Mouse (Mus musculus) forebrain, embryonic 14.5 days (tissue): Measurements from ENCODE around the gene Kdelr2. TPM values are rescaled to one million over a fixed set of nuclear protein-coding genes. Genes with fewer than 3 reads are reported as not detected.
"Not testable (repeated sequence)": the region's sequence is repeated elsewhere in the genome, so short reads cannot be mapped to it uniquely, and the experiment has no call there.

Source experiments
- ATAC-seq: fragments of 200-750 bp; cut with Nextera tagmentation; 2 replicates; pipeline ENCODE4 v1.8.0; 2017; ENCODE audit warnings: mild to moderate bottlenecking, moderate library complexity
- DNase-seq: peaks from one replicate; pipeline ENCODE4 v3.0.0-alpha.2; 2015; ENCODE audit warnings: low spot score
- H3K27ac ChIP-seq: fragments of 300-500 bp; sonication (generic); 2 replicates; pipeline ENCODE4 v1.5.1; 2014; ENCODE audit warnings: low read depth, mild to moderate bottlenecking, control low read depth, low read length, moderate library complexity
- H3K27me3 ChIP-seq: fragments of 300-500 bp; sonication (generic); replicated peaks from 2 replicates; pipeline ENCODE4 v1.6.1; 2014; ENCODE audit warnings: low read length, control low read depth, mixed read lengths; ENCODE audit not compliant: control insufficient read depth, insufficient read depth
- H3K36me3 ChIP-seq: fragments of 300-500 bp; sonication (generic); 2 replicates; pipeline ENCODE4 v1.6.1; 2014; ENCODE audit warnings: low read length, control low read depth; ENCODE audit not compliant: control insufficient read depth, insufficient read depth
- H3K4me1 ChIP-seq: fragments of 300-500 bp; sonication (generic); 2 replicates; pipeline ENCODE4 v1.6.1; 2014; ENCODE audit warnings: antibody characterized with exemption, low read length, control low read depth; ENCODE audit not compliant: control insufficient read depth, insufficient read depth
- H3K4me2 ChIP-seq: fragments of 300-500 bp; sonication (generic); 2 replicates; pipeline ENCODE4 v1.6.1; 2014; ENCODE audit warnings: mild to moderate bottlenecking, control low read depth, low read length
- H3K4me3 ChIP-seq: fragments of 300-500 bp; sonication (generic); 2 replicates; pipeline ENCODE4 v1.5.1; 2014; ENCODE audit warnings: low read depth, low read length, control low read depth
- H3K9ac ChIP-seq: fragments of 300-500 bp; sonication (generic); 2 replicates; pipeline ENCODE4 v1.6.1; 2014; ENCODE audit warnings: mild to moderate bottlenecking, low read length, control low read depth, moderate library complexity
- H3K9me3 ChIP-seq: fragments of 300-500 bp; sonication (generic); replicated peaks from 2 replicates; pipeline ENCODE4 v1.6.1; 2016; ENCODE audit warnings: low read length, control low read depth, mixed read lengths; ENCODE audit not compliant: control insufficient read depth
- WGBS: fragments of 180-500 bp; shearing (Covaris S2); extraction: QIAGEN DNeasy Blood & Tissue Kit; methylation state at CpG from one replicate; pipeline ENCODE4 v1.1.7; 2014; 5-methylcytosine and 5-hydroxymethylcytosine counted together
- polyA plus RNA-seq: library from polyadenylated mRNA; unstranded; fragments of >200 nt; fragmentation: Nextera tagmentation; extraction: Ambion mirVana; gene quantifications from 2 replicates; pipeline ENCODE4 v1.2.1, GENCODE M21; 2014

The Kdelr2 gene
- polyA plus RNA-seq, 1 experiment from 2014 or later, result 137 TPM

DNA sequence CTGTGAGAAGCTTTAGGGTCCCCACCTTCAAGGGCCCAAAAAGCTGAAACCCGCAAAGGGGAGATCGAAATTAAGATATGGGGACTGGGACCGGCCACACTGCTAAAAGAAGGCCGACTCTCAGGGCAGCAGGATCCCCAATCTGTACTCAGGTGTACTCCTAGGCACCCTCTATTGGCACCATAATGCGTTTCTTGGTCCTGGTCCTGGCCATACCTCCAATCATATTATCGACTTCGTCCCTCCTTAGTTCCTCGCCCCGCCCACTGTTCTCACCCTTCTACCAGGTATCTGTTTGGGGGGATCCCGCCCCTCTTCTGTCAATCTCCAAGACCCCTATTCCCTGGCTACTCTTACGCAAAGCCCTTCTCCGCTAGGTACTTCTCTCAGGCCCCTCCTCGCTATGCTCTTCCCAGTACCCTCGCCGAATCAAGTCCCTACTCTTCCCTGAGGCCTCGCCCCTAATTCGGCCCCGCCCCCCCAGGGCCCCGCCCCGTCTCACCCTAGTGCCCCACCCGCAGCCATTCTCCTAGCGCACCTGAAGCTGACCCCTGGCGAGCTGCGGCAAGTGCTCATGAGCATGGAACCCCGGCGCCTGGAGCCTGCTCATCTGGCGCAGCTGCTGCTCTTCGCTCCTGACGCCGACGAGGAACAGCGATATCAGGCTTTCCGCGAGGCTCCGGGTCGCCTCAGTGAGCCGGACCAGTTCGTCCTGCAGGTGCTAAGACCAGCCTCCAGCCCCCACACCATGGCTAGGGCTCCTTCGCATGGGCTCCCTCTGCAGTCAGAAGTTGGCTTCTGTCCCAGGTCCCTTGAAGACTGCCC lies 16.6 kb upstream of the Kdelr2 start:
- Histone ChIP-seq H3K27ac (no peak overlapping the region), H3K4me1 (0 out of 2 replicates have a peak, but pooled peaks cover 4% of the 10 kb centered on the region), H3K9ac (peak overlapping the region; percentile 40; the same call in 1 of the 2 replicates), H3K36me3 (no peaks in the 10 kb centered on the region), H3K9me3 (no peaks in the 10 kb centered on the region), H3K4me2 (peak overlapping the region; percentile 56), H3K27me3 (0 out of 2 replicates have a peak, but pooled peaks cover 13% of the 10 kb centered on the region), H3K4me3 (peak overlapping the region; percentile 21)
- WGBS, result 10% methylated on average over 38 of the region's 39 CpGs
- DNase-seq (no peak), ATAC-seq (0 out of 2 replicates have a peak, but pooled peaks have one; percentile 29)

DNA sequence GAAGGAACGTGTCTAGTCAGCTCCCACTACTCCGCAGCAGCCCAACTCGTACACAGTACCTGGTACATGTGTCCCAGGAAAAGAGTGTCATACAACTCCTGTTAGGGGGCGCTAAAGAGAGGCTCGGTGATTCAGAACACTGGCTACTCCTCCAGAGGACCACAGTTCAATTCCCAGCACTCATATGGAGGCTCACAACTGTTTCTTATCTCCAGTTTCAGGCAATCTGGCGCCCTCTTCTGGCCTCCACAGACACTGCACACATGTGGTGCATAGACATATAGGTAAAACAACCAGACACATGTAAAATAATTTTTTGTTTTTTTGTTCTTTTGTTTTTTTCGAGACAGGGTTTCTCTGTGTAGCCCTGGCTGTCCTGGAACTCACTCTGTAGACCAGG lies 9.5 kb upstream of the Kdelr2 start:
- Histone ChIP-seq H3K27me3 (no peaks in the 10 kb centered on the region), H3K27ac (no peak overlapping the region), H3K9me3 (no peaks in the 10 kb centered on the region), H3K4me1 (no peaks in the 10 kb centered on the region), H3K36me3 (no peaks in the 10 kb centered on the region), H3K9ac (no peak overlapping the region), H3K4me2 (no peak overlapping the region), H3K4me3 (no peak overlapping the region)
- 76% methylated on average over 7 of the region's 7 CpGs for WGBS
- no peak for DNase-seq
- ATAC-seq, result no peak

DNA sequence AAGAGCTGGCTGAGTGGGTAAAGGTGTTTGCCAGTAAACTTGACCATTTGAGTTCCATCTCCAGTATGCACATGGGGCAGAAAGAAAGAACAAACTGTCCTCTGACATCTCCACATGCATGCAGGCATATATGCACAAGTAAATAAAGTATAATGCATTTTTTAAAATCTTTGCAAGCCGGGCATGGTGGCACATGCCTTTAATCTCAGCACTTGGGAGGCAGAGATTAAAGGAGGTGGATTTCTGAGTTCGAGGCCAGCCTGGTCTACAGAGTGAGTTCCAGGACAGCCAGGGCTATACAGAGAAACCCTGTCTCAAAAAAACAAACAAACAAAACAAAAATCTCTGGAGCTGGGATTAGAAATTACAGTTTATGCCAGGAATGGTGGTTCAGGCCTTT lies 8.7 kb upstream of the Kdelr2 start:
- H3K4me2 ChIP-seq, H3K27ac ChIP-seq, H3K4me1 ChIP-seq, DNase-seq, H3K9me3 ChIP-seq, H3K36me3 ChIP-seq, ATAC-seq, H3K9ac ChIP-seq, H3K27me3 ChIP-seq, H3K4me3 ChIP-seq: not testable (repeated sequence)
- 92% methylated on average over 2 of the region's 2 CpGs for WGBS

DNA sequence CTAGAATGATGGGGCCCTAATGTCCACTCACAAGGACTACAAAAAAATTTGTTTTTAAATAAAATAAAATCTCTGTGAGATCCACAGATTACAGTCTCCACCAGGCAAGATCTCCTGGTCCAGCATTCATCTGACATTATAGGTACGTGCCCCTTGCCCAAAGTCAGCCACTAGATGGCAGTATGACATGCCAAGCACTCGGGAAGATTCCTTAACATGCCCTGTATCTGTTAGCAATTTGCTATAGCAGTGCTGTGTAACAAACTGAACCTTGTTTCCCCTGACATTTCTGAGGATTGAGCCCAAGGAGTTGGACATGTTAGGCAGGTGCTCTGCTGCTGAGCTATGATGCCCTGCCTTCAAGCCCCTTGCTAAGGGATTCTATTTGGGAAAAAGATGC lies 8.0 kb upstream of the Kdelr2 start:
- Histone ChIP-seq H3K9ac (no peak overlapping the region), H3K4me1 (no peaks in the 10 kb centered on the region), H3K27ac (no peak overlapping the region), H3K4me3 (no peak overlapping the region), H3K27me3 (no peaks in the 10 kb centered on the region), H3K36me3 (no peaks in the 10 kb centered on the region), H3K9me3 (no peaks in the 10 kb centered on the region), H3K4me2 (no peak overlapping the region)
- 39% methylated on average over 2 of the region's 2 CpGs for WGBS
- DNase-seq (no peak), ATAC-seq (no peak)

DNA sequence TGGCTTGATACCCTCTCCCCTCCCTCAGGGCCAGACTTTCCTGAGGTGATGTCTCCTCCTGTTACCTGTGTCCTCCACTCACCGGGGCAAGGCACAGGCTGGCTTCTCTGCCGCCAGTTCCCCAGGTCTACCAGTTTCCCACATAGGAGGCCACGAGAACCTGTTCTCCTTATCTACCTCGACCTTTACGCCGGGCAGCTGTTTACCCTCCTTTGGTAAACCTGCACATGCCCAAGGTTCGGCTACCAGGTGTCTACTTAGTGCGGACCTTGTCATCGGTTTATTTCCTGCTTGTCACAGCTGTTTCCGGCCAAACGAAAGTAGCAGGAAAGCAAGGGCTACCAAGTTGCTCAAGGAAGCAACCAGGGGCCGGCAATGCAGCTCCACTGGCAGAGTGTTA lies 3.1 kb upstream of the Kdelr2 start:
- no peak overlapping the region for H3K4me3 ChIP-seq
- H3K4me2 ChIP-seq, result no peak overlapping the region
- ATAC-seq, result no peak
- H3K4me1 ChIP-seq, result peaks cover 6% of the 10 kb centered on the region
- H3K9ac ChIP-seq, result no peak overlapping the region
- WGBS, result 92% methylated on average over 12 of the region's 12 CpGs
- no peak overlapping the region for H3K27ac ChIP-seq
- DNase-seq, result no peak
- no peaks in the 10 kb centered on the region; the same call in 1 of the 2 replicates for H3K36me3 ChIP-seq
- no peaks in the 10 kb centered on the region for H3K27me3 ChIP-seq
- no peaks in the 10 kb centered on the region for H3K9me3 ChIP-seq

DNA sequence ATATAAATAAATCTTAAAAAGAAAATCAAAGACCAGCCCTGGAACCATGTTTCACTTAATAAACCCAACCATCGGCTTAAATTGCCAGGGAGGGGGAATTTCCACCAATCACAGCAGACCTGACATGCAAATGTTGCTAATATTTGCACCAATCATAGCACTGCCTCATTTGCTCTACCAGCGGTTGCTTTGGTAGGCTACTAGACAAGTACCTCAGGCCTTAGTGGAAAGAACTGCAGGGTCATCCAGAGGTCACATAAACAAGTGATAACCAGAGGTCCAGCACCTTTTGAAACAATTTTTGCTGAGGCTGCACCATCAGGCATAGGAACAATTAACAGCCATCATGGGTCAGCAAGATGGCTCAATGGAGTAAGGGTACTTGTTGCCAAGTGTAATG lies 2.1 kb upstream of the Kdelr2 start:
- no peak for ATAC-seq
- H3K4me1 ChIP-seq, result peaks cover 6% of the 10 kb centered on the region
- no peak overlapping the region for H3K4me3 ChIP-seq
- WGBS, result 75% methylated on average over 2 of the region's 2 CpGs
- H3K4me2 ChIP-seq, result no peak overlapping the region
- H3K27ac ChIP-seq, result no peak overlapping the region
- no peaks in the 10 kb centered on the region for H3K9me3 ChIP-seq
- peaks cover 8% of the 10 kb centered on the region; the same call in 1 of the 2 replicates for H3K36me3 ChIP-seq
- no peaks in the 10 kb centered on the region for H3K27me3 ChIP-seq
- no peak overlapping the region for H3K9ac ChIP-seq
- no peak for DNase-seq

DNA sequence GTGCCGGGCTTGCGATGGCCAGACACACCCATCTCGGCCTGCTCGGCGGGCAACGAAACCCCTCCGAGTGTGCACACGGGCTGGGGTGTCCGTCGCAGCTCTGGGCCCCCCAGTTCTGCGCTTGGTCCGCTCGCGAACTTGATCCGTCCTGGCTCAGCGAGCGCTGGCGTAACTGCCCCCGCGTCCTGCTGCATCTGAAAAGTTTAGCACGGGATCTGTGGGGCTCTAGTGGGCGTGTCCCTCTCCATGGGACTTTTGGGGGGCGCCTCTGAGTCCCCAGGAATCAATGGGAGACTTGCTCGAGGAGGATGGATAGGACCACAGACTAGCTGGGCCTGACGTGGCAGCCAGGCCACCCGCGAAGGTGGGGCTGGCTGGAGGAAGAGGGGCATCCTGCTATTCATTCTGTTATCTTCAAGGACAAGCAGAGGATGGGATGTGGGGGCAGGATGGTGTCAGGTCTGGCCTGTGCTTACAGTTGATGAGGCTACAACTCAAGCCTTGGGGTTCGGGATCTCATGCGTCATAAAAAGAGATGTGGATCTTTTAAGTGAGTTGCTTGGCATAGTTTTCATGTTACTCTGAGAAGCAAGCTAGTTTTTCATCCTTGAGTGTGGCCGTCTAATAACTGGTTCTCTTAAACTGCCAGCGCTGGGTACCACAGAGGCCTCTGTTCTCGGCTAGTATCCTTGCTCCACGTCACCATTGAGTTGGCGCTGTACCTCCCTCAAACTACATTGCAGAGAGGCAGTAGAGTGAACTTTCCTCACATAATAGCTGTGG lies 701 bp downstream of the Kdelr2 start:
- H3K4me3 ChIP-seq, result peak overlapping the region; percentile 90
- H3K27me3 ChIP-seq, result no peaks in the 10 kb centered on the region
- peak; percentile 11 for DNase-seq
- peak overlapping the region; percentile 93 for H3K9ac ChIP-seq
- H3K36me3 ChIP-seq, result peaks cover 16% of the 10 kb centered on the region; the same call in 1 of the 2 replicates
- H3K27ac ChIP-seq, result peak overlapping the region; percentile 55; the same call in 1 of the 2 replicates
- H3K4me2 ChIP-seq, result peak overlapping the region; percentile 84
- no peaks in the 10 kb centered on the region for H3K9me3 ChIP-seq
- WGBS, result 5% methylated on average over 34 of the region's 34 CpGs
- ATAC-seq, result no peak; the same call in 1 of the 2 replicates
- H3K4me1 ChIP-seq, result peaks cover 6% of the 10 kb centered on the region

DNA sequence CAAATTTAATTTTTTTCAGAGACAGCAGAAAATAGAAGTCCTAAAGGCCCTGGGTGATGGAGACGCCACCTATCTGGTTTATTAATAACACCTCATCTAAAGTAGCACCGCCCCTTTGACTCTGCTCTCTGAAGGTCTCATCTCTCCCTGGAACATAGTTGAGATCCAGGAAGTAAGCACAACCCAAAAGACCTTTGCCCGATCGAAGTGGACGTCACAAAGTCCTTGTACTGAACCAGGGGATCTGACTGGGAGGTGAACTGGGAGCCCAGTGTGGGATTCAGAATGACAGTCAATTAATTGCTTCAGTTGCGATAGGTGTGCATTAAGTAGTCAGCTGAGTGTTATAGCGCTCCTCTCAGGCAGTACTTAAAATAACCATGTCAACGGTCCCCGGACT lies 1.6 kb downstream of the Kdelr2 start:
- DNase-seq (no peak), ATAC-seq (no peak)
- Histone ChIP-seq H3K9ac (no peak overlapping the region), H3K27me3 (no peaks in the 10 kb centered on the region), H3K9me3 (no peaks in the 10 kb centered on the region), H3K4me3 (no peak overlapping the region), H3K27ac (no peak overlapping the region), H3K36me3 (peaks cover 16% of the 10 kb centered on the region; the same call in 1 of the 2 replicates), H3K4me1 (peaks cover 6% of the 10 kb centered on the region), H3K4me2 (peak overlapping the region; percentile 84)
- 85% methylated on average over 9 of the region's 9 CpGs for WGBS
